Mouse (Mus musculus) forebrain, embryonic 13.5 days (tissue): ENCODE results near the gene Crtac1. TPM values are rescaled to one million over a fixed set of nuclear protein-coding genes. Genes with fewer than 3 reads are reported as not detected.
A peak's percentile ranks its signal among the peaks of the same experiment; 100 is the strongest.

Experiments used
- ATAC-seq: fragments of 200-750 bp; cut with Nextera tagmentation; 2 replicates; pipeline ENCODE4 v1.8.0; 2017
- H3K27ac ChIP-seq: fragments of 300-500 bp; sonication (generic); 2 replicates; pipeline ENCODE4 v1.5.1; 2015; ENCODE audit warnings: inconsistent platforms, mild to moderate bottlenecking, moderate library complexity
- H3K27me3 ChIP-seq: fragments of 300-500 bp; sonication (generic); 2 replicates; pipeline ENCODE4 v1.6.1; 2015; ENCODE audit warnings: mild to moderate bottlenecking, inconsistent platforms
- H3K36me3 ChIP-seq: fragments of 300-500 bp; sonication (generic); 2 replicates; pipeline ENCODE4 v1.6.1; 2015; ENCODE audit warnings: mild to moderate bottlenecking, inconsistent platforms; ENCODE audit not compliant: poor library complexity, severe bottlenecking
- H3K4me1 ChIP-seq: fragments of 300-500 bp; sonication (generic); 2 replicates; pipeline ENCODE4 v1.6.1; 2015; ENCODE audit warnings: inconsistent platforms
- H3K4me2 ChIP-seq: fragments of 300-500 bp; sonication (generic); 2 replicates; pipeline ENCODE4 v1.6.1; 2015; ENCODE audit warnings: inconsistent platforms, mild to moderate bottlenecking, moderate library complexity
- H3K4me3 ChIP-seq: fragments of 300-500 bp; sonication (generic); 2 replicates; pipeline ENCODE4 v1.5.1; 2015; ENCODE audit warnings: mild to moderate bottlenecking, inconsistent platforms
- H3K9ac ChIP-seq: fragments of 300-500 bp; sonication (generic); 2 replicates; pipeline ENCODE4 v1.6.1; 2015; ENCODE audit warnings: mild to moderate bottlenecking, inconsistent platforms
- H3K9me3 ChIP-seq: fragments of 300-500 bp; sonication (generic); replicated peaks from 2 replicates; pipeline ENCODE4 v1.6.1; 2016; ENCODE audit warnings: inconsistent platforms
- WGBS: fragments of 180-500 bp; shearing (Covaris S2); methylation state at CpG from one replicate; pipeline ENCODE4 v1.1.7; 2015; 5-methylcytosine and 5-hydroxymethylcytosine counted together
- polyA plus RNA-seq: library from polyadenylated mRNA; unstranded; fragments of >200 nt; fragmentation: Nextera tagmentation; extraction: Ambion mirVana; gene quantifications from 2 replicates; pipeline ENCODE4 v1.2.1, GENCODE M21; 2015

Gene Crtac1
- polyA plus RNA-seq, 1 experiment from 2014 or later, result 12.0 TPM

GRCm38 (mm10) chr19:42304506-42304905 lies 127.1 kb downstream of the Crtac1 start:
- Histone ChIP-seq H3K9ac (no peak overlapping the region), H3K4me3 (no peak overlapping the region), H3K9me3 (no peaks in the 10 kb centered on the region), H3K4me2 (no peak overlapping the region), H3K27ac (no peak overlapping the region), H3K36me3 (no peaks in the 10 kb centered on the region), H3K4me1 (peaks cover 43% of the 10 kb centered on the region), H3K27me3 (peaks cover 17% of the 10 kb centered on the region; the same call in 1 of the 2 replicates)
- 90% methylated on average over 13 of the region's 13 CpGs for WGBS
- no peak for ATAC-seq

GRCm38 (mm10) chr19:42303210-42303813 lies 128.3 kb downstream of the Crtac1 start:
- 32% methylated on average over 12 of the region's 12 CpGs for WGBS
- no peak overlapping the region for H3K9ac ChIP-seq
- no peak overlapping the region for H3K4me2 ChIP-seq
- H3K27me3 ChIP-seq, result 0 out of 2 replicates have a peak, but pooled peaks cover 14% of the 10 kb centered on the region
- no peak; the same call in 1 of the 2 replicates for ATAC-seq
- no peak overlapping the region for H3K4me3 ChIP-seq
- H3K27ac ChIP-seq, result no peak overlapping the region
- H3K4me1 ChIP-seq, result peaks cover 43% of the 10 kb centered on the region
- H3K36me3 ChIP-seq, result no peaks in the 10 kb centered on the region
- H3K9me3 ChIP-seq, result no peaks in the 10 kb centered on the region

DNA sequence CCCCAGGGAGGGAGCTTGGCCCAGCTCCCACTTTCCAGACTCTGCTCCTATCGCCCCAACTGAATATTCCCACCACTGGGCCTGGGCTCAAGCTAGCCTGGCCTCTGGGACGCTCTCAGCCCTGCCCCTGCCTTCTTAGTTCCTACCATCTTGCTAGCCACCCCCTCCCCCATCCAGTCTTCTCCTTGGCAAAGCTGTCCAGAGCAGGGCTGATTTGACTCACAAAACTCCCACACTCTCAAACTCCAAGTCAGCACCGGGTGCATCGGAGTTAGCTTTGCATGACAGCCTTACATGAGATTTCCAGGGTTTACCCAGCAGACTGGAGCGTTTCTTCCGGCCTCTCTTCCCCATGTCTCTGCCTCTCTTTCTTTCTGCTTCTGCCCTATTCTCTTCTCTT lies 138.4 kb downstream of the Crtac1 start:
- no peak for ATAC-seq
- Histone ChIP-seq H3K27ac (no peak overlapping the region), H3K9ac (no peak overlapping the region), H3K9me3 (no peaks in the 10 kb centered on the region), H3K4me1 (peaks cover 31% of the 10 kb centered on the region), H3K4me3 (no peak overlapping the region), H3K36me3 (no peaks in the 10 kb centered on the region), H3K4me2 (no peak overlapping the region), H3K27me3 (no peaks in the 10 kb centered on the region)
- WGBS, result 73% methylated on average over 6 of the region's 6 CpGs

DNA sequence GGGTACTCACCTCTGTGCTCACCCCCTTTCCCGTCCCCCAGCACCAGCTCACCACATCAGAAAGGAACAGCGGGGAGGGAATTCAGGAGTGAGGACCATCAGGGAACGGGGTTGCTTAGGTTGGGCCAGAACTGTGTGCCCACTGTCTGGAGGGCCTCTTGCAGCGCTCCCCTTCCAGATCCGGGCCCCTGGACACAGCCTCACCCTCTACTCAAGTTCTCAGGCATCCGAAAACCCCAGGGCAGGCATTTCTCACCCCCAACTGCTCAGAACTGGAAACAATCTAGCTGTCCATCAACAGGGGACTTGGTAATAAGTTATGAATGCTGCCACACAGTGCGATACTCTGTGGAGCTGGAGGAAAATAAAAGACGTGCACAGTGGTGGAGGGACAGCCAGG lies 139.5 kb downstream of the Crtac1 start:
- Histone ChIP-seq H3K27me3 (no peaks in the 10 kb centered on the region), H3K9ac (no peak overlapping the region), H3K4me1 (peaks cover 31% of the 10 kb centered on the region), H3K4me2 (no peak overlapping the region), H3K27ac (peak overlapping the region; percentile 55; the same call in 1 of the 2 replicates), H3K4me3 (no peak overlapping the region), H3K9me3 (no peaks in the 10 kb centered on the region), H3K36me3 (no peaks in the 10 kb centered on the region)
- peak; percentile 43; the same call in 1 of the 2 replicates for ATAC-seq
- 15% methylated on average over 8 of the region's 8 CpGs for WGBS

DNA sequence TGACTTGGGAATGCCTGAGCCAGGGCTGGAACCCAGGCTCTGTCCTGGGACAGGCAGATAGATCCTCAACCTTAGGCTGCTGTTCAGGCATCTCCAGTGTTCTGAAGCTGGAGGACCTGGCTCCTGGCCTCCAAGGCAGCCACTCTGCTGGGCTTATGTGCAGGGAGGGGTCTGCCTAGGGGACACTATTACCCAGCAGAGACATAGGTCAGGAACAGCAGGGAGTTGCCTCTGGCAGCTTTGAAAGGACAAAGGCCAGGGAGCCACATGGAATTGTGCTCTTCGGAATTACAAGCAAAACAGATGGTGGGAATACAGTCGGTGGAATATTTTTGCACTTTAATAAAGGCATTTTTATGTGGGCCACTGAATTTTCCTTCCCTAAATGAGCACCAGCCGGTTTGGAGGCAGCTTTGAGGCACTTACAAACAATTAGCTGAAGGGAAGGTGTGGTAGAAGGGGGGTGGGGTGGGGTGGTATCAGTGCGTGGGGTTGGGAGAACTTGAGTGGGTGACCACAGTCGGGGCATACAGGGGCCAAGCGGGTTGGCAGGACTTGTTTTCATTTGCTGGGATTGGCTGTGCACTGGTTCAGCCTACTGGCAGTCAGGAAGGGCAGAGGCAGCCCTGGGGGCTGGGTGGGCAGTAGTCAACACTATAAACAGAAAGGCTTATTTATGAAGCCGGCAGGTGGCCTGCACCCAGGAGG lies 140.5 kb downstream of the Crtac1 start:
- H3K36me3 ChIP-seq, result no peaks in the 10 kb centered on the region
- 23% methylated on average over 7 of the region's 7 CpGs for WGBS
- no peak overlapping the region for H3K4me3 ChIP-seq
- H3K9ac ChIP-seq, result no peak overlapping the region
- peaks cover 31% of the 10 kb centered on the region for H3K4me1 ChIP-seq
- H3K4me2 ChIP-seq, result no peak overlapping the region
- H3K27me3 ChIP-seq, result no peaks in the 10 kb centered on the region
- H3K9me3 ChIP-seq, result no peaks in the 10 kb centered on the region
- ATAC-seq, result peak; percentile 73
- H3K27ac ChIP-seq, result peak overlapping the region; percentile 57

DNA sequence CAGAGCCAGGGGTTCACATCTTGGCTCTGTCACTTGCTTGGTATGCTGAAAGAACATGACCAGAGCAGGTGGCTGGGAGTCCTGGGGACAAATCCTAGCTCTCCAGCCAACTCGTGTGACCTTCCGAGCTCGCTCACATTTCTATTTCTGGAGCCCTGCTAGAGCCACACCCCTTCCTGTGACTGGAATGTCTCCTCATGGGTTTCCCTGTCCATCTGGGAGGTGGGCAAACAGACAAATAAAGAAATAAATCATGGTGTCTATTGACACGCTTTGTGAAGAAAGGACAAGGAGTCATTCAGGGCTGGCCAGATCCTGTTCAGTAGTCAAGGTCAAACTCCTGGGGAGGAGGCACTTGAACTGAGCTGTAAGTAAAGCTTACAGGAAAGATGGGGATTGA lies 143.2 kb downstream of the Crtac1 start:
- H3K27ac ChIP-seq, result no peak overlapping the region
- peaks cover 28% of the 10 kb centered on the region for H3K4me1 ChIP-seq
- no peak overlapping the region for H3K9ac ChIP-seq
- H3K36me3 ChIP-seq, result no peaks in the 10 kb centered on the region
- 85% methylated on average over 4 of the region's 4 CpGs for WGBS
- H3K27me3 ChIP-seq, result peaks cover 6% of the 10 kb centered on the region; the same call in 1 of the 2 replicates
- H3K4me3 ChIP-seq, result no peak overlapping the region
- H3K4me2 ChIP-seq, result no peak overlapping the region
- ATAC-seq, result no peak
- no peaks in the 10 kb centered on the region for H3K9me3 ChIP-seq

DNA sequence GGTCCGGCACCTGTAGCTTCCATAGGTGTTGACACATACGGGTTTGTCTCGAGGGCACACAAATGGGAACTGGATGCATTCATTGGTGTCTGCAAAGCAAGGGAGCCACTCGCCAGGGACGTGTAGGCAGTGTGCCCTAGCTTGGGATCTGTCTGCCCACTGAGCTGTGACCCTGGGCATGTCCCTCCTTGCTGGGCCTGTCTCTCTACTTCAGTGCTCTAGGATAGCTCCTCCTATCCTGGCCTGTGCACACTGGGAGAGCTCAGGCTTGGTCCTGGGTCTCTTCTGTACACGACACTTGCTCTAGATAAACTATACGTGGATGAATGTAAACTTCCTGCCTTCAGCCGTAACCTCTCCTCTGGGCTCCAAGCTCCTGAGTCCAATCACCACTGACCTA lies 147.4 kb downstream of the Crtac1 start:
- Histone ChIP-seq H3K36me3 (no peaks in the 10 kb centered on the region), H3K9me3 (no peaks in the 10 kb centered on the region), H3K27ac (no peak overlapping the region), H3K9ac (no peak overlapping the region), H3K4me3 (no peak overlapping the region), H3K27me3 (peaks cover 6% of the 10 kb centered on the region; the same call in 1 of the 2 replicates), H3K4me1 (peaks cover 2% of the 10 kb centered on the region; the same call in 1 of the 2 replicates), H3K4me2 (no peak overlapping the region)
- no peak for ATAC-seq
- 87% methylated on average over 8 of the region's 8 CpGs for WGBS

GRCm38 (mm10) chr19:42279611-42280010 lies 152.0 kb downstream of the Crtac1 start:
- Histone ChIP-seq H3K9me3 (no peaks in the 10 kb centered on the region), H3K4me3 (no peak overlapping the region), H3K36me3 (no peaks in the 10 kb centered on the region), H3K27ac (no peak overlapping the region), H3K27me3 (no peaks in the 10 kb centered on the region), H3K4me1 (peaks cover 2% of the 10 kb centered on the region; the same call in 1 of the 2 replicates), H3K9ac (no peak overlapping the region), H3K4me2 (no peak overlapping the region)
- WGBS, result 54% methylated on average over 3 of the region's 3 CpGs
- ATAC-seq, result no peak

DNA sequence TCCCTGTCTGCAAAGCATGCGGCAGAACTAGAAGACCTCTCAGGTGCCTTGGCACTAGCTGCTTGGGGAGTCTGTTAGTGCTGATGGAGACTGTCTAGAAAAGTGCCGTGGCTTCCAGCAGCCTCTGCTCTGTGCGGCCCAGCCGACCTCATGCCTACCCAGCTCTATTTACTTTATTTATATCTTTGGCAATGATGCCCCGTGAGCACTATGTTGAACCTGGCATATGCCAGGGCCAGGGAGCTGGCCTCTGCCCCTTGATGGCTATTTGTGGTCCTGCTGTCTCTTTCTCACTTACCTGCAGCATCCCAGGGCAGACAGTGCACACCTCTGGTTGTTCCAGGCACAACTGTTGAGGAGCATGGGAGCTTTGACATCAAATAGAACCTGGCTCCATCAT lies 153.1 kb downstream of the Crtac1 start:
- H3K4me1 ChIP-seq, result peaks cover 2% of the 10 kb centered on the region; the same call in 1 of the 2 replicates
- no peak overlapping the region for H3K27ac ChIP-seq
- 85% methylated on average over 5 of the region's 5 CpGs for WGBS
- no peak for ATAC-seq
- no peak overlapping the region for H3K4me2 ChIP-seq
- H3K9ac ChIP-seq, result no peak overlapping the region
- no peaks in the 10 kb centered on the region for H3K9me3 ChIP-seq
- no peaks in the 10 kb centered on the region for H3K36me3 ChIP-seq
- H3K4me3 ChIP-seq, result no peak overlapping the region
- no peaks in the 10 kb centered on the region for H3K27me3 ChIP-seq

- Histone ChIP-seq H3K27me3 (no peaks in the 10 kb centered on the region), H3K9ac (no peak overlapping the region), H3K4me3 (no peak overlapping the region), H3K4me2 (no peak overlapping the region), H3K4me1 (peaks cover 2% of the 10 kb centered on the region; the same call in 1 of the 2 replicates), H3K27ac (no peak overlapping the region), H3K36me3 (no peaks in the 10 kb centered on the region), H3K9me3 (no peaks in the 10 kb centered on the region)
- WGBS, result 86% methylated on average over 6 of the region's 6 CpGs
- no peak for ATAC-seq
Observed at GRCm38 (mm10) chr19:42277288-42277687, 154.3 kb downstream of the Crtac1 start.

DNA sequence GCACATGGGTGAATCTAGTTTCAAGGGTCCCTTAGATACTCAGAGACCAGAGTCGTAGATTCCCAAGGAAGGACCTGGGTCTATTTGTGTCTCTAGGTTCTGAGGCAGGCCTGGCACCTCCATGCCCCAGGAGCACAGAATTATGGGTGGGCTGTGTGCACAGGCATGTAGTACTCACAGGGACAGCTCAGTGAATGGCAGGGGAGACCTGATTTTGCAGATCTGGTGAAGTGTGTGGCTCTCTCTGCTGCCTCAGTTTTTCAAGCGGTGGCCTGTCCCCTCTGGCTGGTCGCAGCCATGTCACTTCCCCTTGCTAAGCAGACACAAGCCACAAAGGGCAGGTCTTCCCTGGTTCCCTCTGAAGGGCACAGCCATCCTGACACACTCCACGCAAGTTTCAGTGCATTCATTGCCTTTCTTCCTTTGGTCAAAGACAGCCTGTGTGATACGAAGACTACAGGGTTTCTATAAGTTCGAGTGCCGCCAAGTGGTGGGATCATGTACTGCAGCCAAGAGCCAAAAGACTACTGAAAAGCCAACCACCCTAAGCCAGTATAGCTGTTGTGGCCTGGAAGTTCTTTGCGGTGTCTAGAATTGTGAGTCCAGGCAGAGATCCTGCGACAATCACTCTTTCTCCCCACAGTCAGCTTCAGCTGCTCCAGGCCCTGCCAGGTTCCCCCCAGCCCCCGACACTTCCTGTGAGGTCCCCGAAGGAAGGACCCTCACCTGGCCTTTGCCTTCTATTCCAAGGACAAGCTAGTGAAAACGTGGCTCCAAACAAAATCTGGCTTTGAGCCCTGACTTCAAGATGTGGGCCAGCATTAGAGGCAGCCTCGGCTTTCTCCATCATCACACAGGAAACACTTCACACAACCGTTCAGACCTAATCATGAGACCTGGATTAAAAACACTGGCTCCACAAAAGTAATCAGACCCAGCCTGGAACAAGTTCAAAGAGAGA lies 159.3 kb downstream of the Crtac1 start:
- peaks cover 19% of the 10 kb centered on the region for H3K27me3 ChIP-seq
- no peaks in the 10 kb centered on the region for H3K9me3 ChIP-seq
- no peak overlapping the region for H3K4me3 ChIP-seq
- no peak overlapping the region for H3K27ac ChIP-seq
- no peak overlapping the region for H3K4me2 ChIP-seq
- peaks cover 10% of the 10 kb centered on the region; the same call in 1 of the 2 replicates for H3K4me1 ChIP-seq
- ATAC-seq, result peak; percentile 77
- H3K9ac ChIP-seq, result no peak overlapping the region
- no peaks in the 10 kb centered on the region for H3K36me3 ChIP-seq
- WGBS, result 44% methylated on average over 14 of the region's 14 CpGs

GRCm38 (mm10) chr19:42271182-42271581 lies 160.4 kb downstream of the Crtac1 start:
- 88% methylated on average over 7 of the region's 7 CpGs for WGBS
- Histone ChIP-seq H3K27ac (no peak overlapping the region), H3K4me2 (no peak overlapping the region), H3K4me3 (no peak overlapping the region), H3K27me3 (peaks cover 27% of the 10 kb centered on the region), H3K36me3 (no peaks in the 10 kb centered on the region), H3K9me3 (no peaks in the 10 kb centered on the region), H3K9ac (no peak overlapping the region), H3K4me1 (peaks cover 10% of the 10 kb centered on the region; the same call in 1 of the 2 replicates)
- no peak for ATAC-seq
